Mouse (Mus musculus): ENCODE measurements at regions not wholly inside any gene's neighbourhood (a gene's known extent, or its start where the extent isn't known, plus 50 kb on each side); places are given as distances from the start of the nearest gene placed in this dataset.

DNA sequence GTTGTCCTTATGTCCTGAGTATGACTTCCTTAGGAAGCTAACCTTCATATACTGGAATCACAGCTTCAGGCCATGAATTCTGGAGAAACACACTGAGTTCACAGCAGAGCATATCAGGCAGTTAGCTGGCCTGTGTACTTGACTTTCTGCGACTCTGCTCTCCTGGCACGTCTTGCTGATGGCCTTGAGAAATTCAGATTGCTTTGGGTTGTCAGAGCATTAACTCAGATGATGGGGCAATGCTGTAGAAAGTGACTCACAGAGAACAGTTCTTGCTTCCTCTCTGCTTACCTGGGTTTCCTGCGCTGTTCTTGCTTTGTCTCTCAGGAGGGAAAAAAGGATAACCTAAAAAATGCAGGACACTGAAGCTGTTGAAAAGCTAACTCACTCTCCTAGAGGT is 187.3 kb downstream of the Usp46 start:
- no peak for DNase-seq

DNA sequence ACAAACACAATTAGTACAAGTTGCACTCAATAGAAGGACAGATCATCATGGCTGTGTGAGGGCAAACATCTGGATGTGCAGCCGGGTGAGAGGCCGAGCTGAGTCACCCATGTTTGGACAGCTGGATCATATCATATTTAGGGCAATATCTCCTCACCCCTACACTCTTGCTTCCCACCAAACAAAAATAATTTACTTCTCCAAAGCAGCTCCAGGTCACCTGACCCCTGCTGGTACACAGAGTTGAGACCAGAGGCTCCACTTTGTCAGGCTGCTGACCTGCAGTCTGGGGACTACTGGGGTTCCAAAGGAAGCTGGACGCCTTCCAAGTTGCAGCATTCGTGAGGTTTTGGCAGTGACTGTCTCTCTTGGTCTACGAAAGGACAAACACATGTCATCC is 186.3 kb downstream of the Usp46 start:
- DNase-seq = peak; percentile 35

DNA sequence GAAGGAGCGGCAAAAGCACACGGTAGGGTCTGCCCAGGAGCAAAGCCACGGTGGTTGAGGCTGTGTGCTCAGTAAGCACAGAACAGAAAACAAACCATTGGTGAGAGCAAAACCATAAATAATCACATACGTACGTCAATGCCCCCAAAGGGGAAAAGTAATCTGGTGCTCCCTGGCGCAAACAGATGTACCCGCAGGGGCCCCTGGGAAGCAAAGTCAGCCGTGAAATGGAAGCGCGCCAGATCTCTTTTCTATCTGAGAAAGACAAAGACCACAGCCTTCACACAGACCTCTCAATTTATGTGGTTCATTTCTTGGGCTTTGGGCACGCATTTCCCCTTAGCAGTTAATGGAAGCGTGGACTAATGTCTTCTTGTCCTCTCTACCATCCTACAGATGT is 183.2 kb downstream of the Usp46 start:
- no peak for DNase-seq

DNA sequence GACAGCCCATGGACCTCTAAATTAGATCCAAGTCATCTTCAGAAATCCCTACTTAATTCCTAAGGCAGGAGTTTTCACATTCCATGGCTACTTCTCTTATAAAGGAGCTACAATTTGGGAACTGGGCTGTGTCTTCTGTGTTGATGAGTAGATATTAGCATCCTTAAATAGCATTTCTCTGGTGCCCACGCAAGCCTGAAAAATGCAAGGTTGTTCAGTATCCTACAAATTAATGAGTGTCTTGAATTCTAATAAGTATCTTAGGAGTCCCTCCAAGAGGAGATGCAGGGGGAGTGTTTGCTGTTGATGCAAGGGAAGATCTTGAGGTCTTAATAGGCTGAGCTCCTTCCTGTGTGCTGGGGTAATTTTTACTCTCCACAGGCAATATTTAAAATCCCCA is 182.5 kb downstream of the Usp46 start:
- DNase-seq = no peak

DNA sequence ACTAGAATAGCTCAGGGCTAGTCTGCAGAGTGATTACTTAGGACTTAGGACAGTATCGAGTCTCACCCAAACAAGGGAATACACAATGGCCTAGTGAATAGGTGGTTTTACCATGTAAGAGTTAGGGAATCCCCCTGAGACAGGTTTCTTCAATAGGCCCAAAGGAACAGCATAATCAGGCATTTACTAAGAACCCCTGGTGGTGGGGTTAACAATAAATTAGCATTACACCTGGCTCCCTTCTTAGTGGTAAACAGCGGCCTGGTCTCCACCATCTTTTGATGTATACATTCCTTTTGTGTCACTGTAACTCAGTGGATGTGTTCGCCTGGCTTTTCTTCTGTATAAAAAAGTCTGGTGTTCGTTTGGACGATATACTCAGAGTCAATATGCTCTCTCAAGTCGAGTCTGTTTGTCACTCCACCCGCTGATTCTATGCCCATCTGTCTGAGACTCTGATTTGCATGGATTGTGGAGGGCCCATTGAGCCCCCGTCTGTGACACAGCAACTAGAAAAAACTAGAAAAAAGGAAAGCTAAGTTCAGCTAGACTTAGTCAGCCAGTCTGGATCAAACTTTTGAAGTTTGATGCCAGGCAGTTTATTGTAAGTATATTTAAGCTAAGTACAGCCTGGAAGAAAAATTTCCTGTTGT is 180.8 kb downstream of the Usp46 start:
- no peak for DNase-seq

DNA sequence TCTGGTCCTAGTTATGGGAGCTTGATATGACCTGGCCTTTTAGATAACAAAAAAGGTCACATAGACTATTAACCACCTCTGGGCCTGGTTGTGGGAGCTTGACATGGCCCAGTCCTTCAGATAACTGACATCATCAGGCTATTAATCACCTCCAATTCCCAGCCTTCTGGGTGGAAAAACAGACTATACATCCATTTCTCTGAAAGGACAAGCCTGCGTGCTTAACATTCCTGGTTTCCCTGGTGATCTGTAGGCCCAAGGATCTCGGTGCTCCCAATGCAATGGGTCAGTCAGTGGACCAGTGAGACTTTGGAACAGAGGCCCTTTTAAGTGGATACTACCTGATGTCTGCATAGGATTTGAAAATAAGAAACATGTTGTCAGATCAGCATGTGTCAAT is 179.8 kb downstream of the Usp46 start:
- no peak for DNase-seq

DNA sequence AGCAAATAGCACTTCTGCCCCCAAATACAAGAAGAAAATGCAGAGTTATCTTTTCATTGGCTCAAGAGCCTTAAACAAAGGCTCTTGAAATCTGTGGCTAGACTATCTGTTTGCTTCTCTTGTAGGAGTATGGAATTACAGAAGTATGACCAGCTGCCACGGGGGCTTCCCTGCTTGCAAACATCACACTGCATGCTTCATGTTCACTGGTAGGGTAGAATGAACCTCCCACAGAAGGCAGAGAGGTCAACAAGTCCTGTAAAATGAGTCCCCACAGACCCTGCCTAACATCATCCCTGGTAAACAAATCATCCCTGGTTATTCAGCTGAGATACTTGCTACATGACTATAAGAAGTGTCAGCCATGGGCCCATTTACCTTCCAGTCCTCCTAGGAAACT is 178.9 kb downstream of the Usp46 start:
- DNase-seq = no peak

DNA sequence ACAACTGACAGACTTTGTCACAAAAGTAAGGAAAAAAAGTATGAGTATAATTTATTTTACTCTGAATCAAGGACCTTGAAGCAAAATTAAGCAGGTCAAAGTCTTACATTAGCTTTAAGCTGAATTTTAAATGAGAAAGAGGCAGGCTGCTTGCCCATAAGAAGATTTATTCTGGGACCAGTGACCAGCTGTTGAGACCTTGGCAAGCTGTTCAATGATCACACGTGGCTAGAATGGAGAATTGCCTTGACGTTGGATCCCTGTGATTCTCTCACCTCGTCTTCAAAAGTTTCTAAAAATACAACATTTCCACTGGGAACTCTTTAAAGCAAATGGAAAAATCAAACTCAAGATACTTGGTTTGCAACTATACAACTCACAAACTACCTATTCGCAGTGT is 177.3 kb downstream of the Usp46 start:
- no peak for DNase-seq

DNA sequence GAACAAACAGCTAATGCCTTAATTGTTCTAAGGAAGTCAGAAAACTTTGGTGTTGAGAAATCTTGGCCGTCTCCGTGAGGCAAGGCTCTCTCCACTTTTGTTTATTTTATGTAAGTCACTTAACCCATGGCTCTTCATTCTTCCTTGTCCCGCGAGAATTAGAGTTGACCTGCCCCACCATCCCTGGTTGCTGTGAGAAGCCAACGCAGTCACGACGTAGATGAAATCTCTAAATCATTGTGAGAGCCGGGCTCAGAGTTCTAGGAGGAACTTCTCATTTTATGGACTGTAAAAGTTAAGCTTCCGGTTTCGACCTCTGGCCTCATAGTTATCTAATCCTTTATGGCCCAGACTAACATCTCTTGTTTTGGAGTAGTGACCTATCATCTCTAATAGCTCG is 176.6 kb downstream of the Usp46 start:
- DNase-seq = no peak

DNA sequence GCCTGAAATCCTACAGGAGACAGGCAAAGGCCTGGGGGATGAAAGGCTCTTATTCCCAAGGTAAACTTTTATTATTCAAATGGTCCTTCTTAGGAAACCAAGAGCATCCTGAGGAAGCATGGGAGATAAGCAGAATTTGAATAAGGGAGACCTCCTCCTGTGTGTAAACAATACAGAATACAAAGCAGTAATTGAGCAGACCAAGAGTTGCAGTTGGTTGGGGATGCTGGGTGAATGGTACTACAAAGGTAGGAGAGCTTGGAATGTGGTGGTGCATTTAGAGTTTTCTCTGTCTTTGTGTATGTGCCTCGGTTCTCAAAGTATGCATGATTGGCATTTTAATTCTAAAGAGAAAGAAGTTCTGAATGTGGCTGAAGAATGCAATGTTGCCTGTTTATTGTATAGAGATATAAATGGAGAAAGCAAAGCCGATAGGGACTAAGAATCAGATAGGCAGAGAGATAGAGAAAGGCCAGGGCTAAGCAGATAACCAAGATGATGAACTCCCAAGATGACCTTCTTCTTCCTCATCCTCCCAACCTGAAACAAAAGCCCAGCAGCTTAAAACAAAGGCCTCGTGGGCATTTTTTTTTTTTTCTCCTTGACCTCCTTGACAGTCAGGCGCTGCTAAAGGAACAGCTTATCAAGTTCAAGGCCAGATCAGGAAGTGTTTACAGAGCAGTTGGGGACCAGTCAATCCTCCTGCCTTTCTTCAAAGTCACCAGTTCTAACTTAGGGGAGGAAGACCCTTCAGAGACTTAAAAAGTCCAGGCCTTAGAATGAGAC is 175.6 kb downstream of the Usp46 start:
- no peak for DNase-seq

DNA sequence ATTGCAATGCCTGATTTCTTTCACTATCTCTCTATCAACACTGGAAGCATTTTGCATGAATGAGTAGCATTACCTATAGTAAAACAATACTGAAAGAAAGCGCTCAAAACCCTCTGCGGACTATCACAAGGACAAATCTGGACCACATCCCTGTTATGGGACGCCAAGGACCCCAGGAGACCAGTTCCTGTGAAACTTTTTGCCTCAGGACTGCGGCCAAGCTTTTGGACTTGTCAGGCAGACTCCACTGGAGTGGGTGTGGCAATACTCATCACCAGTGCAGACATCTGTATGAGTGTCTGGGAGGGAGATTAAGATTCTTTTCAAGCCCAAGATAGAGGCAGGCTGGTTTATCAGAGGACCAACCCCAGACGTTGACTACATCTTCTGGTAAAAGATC is 173.0 kb downstream of the Usp46 start:
- DNase-seq = no peak

DNA sequence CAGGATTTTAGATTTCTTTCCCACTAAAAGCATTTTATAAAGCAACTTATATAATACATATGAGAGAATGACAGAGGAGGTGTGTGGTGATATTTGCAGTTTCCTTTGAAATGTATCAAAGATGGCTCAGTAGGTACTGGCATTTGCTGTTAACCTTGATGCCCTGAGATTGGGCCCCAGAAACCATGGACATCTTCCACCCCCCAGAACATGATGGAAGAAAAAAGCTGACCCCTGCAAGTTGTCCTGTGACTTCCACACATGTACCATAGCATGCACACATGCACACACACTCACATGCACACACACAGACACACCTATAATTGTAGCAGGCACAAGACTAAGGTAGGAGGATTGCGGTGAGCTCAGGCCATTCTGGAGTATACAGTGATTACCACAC is 171.4 kb downstream of the Usp46 start:
- no peak for DNase-seq

DNA sequence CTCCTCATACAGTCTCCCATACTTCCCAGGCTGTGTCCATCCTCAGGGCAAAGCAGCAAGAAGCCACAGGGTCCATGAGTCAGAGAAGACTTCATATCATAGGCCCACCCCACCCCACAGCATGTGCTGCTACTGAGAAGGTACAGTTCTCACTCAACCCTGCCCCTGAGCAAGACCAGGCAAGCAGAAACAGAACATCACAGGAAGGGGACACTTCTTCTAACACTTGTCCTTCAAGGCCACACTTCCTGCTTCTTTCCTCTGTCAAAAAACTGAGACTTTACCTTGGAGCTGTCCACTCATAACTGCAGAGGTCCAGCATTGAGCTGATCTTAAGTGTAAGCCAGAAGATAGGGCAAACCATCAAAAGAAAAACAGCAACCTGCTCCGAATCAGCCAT is 166.6 kb downstream of the Usp46 start:
- DNase-seq = no peak

DNA sequence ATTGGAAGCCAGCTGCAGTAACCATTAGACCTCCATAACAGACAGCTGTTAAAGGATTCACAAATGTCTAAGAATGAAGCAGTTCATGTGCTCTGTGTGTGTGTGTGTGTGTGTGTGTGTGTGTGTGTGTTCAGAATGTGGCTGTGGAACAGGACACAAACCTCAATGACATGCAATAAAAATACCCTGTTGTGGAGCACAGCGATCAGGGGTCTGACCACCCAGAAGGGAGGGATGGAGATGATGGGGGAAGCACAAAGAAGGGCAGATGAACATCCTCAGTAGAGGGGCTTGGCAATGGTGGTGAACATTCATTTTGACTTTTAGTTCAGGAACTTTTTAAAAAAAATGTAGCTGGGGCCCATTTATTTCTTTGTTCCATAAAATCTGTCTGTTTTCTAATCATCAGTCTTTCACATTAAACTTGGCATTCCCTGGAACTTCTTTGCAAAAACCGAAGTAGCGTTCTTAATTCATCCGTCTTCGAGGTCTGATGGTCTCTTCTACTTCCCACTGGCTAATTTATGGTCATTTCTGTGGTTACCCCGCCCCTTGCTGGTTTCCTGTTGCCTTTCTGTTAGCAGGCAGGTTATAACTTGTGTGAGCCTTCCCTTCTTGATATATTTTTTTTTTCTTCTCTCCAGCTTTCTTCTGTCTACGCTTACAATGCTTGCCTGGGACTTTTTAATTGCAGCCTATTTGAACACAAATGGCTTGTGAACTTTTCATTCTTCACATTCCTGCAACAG is 165.6 kb downstream of the Usp46 start:
- no peak for DNase-seq

DNA sequence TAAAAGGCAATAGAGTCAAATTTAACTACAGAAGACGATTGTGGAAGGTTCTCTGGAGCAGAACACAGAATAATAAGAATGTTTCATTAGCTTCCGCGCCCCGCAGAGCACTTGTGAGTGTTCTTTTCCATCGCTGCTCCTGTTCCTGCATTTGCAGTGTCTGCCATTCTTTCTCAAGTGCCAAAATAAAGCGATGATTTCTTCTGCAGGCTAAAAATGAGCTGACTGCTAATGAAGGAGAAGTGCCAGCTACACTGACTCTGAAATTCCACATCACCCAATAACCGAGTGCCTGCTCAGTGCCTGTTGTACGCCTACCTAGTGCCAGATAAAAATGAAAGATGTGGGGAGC is 165.0 kb downstream of the Usp46 start:
- DNase-seq = no peak

DNA sequence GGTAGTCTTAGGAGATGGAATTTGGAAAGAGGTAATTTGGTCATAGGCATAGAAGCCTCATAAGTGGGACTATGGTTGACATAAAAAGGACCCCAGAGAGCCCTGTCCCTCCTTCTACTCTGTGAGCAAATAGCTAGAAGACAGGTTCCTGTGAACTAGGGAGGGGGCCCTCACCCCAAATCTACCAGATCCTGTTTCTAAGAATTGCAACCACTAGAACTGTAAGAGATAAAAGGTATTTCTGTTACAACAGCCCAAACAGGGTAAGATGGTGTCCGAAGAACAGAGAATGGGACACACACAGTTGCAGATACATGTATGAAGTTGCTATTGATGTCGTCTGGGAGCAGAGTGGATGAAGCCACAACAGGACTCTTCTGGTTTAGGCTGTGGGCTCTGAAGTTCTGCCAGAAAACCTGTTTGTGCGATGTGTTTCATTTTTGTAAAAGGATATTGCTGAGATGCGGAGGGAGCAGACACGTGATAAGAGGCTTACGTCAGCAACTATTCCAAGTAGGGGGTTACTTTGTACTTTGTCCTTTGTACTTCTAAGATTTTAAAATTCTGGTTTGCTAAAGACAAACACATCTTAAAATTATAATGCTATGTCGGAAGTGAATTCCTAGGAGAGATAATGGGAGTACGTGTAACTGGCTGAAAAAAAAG is 164.0 kb downstream of the Usp46 start:
- no peak for DNase-seq

DNA sequence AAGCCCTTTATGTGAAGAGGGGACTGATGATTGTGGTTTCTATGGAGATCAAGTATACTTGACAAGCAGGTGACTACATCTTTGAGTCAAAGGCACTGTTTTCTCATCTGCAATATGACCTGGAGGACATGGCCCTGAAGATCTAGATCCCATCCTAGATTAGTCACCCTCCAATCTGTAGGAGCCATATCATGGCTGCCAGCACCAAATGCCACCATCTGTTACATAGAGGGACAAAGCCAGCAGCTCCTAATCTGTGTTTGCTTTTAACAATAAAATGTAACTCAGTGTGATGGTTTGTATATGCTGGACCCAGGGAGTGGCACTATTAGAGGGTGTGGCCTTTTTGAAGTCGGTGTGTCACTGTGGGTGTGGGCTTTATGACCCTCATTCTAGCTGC is 156.1 kb downstream of the Usp46 start:
- DNase-seq = peak; percentile 75

DNA sequence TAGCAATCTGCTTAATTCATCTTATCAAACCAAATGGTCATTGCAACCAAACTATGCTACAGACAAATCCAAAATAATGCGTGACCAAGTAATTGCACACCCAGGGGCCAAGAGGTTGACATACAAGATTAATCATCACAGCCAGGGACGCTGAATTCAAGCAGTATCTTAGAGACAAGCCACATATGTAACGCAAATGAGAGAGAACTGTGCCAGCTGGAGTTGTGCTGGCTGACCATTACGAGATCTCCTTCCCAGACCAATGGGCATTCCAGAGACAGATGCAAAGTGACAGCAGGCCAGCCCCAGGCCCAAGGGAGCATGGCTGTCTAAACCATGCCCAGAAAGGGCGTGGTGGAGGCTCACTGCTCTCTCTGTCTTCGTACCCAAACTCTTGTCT is 155.1 kb downstream of the Usp46 start:
- no peak for DNase-seq

DNA sequence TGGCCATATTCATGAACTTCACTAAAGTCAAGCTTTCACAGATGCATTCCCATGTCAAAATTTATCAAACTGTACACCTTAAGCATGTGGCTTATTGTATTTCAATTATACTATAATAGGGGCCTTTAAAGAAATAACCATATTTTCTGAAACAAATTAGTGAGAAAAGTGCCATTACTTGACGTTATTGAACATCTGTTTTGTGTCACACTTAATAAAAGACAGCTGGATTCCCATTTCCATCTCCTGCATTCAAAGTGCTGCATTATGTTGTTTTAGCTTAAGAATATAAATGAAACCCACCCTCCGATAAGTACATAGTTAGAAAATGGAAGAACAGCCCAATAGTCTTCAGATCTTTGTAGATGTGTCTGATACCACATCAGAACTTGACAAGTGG is 150.2 kb downstream of the Usp46 start:
- DNase-seq = no peak

DNA sequence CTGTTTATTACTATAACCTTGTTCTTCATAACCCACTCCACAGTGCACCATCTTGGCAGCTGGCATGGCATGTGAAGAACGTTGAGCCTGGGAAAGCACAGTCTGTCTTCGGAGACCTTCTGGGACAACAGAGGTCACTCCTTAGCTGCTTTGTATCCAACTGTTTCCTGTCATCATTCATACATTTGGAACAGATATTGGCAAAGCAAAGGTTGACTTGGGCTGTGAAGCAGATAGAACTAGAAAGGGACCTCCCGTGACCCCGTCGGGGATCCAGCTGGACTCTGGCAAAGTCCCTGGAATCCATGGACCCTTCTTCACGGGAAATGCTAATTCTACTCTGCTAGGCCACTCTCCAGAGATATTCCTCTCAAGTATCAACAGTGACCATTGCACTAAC is 148.3 kb downstream of the Usp46 start:
- DNase-seq = no peak

DNA sequence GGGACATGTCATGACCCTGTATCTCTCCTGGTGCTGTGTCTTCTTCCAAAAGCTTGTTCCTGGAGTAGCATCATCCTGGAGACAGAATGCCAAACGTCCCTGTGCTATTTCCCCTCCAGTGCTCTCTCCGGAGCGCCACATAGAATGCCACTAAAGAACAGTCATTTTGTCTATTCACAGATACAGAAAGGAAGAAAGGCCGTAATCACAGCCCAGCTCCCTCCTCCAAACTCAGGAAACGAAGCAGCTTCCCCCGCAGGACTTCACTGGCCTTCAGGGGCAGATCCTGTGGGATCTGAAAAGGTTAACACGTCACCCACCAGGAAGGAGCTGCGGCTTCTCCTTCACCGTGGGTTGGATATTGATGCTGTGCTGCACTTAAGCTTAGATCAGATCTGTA is 140.7 kb downstream of the Usp46 start:
- DNase-seq = no peak

DNA sequence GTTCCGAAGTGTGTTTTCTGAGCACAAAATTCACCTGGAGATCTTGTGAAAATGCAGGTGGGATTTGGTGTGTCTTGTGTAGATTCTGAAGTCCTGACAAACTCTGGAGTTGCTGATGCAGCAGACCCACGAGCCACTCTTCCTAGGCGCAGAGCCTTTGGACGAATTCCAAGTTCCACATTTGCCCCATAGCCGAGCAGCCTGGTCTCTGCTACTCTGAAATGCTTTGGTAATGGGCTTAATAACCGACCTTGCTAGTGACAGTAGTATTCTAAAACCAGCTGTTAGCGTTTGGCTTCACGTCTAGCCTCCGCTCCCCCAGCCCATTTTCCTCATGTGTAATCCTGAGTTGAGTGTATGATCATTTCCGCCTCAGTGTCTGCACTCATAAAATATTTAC is 139.5 kb downstream of the Usp46 start:
- DNase-seq = no peak

DNA sequence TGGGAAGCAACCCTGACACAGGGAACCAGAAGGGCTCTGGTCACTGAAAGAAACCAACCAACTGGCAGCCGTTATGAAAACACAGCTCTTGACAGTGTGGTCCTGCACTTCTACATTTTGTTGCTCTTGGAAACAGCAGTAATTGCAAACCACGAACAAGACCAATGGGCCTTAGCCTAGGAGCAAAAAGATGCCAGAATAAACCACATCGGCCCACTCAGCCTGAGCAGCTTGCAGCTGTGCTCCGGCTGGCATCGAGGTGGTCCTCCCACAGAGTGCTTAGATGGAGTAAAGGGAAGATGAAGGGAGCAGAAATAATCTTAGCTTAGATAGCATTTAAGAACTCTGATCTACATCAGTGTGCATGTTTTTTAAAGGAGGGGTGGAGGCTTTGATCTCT is 138.0 kb downstream of the Usp46 start:
- DNase-seq = no peak

DNA sequence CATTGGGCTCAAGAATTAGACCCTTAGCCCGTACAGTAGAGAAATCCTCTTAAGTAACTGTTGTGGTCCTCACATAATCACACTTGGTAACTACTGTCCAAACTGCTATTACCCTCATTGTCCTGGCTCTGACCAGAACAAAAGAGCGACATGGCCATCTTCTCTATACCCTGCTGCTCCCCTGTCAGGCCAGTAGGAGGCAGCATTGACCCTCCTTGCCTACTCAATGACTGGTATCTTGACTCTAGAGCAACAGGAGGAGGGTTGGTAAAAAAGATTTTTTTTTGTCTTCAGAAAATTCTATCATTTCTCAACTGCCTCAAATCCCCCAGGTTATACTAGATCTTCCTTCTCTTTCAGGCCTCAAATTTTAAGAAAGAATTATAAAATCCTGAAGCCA is 130.4 kb downstream of the Usp46 start:
- peak; percentile 39 for DNase-seq
